Mouse (Mus musculus) hindbrain, embryonic 11.5 days (tissue): ENCODE measurements around the gene Zfp628. TPM values are rescaled to one million over a fixed set of nuclear protein-coding genes. Genes with fewer than 3 reads are reported as not detected.

Source experiments
- ATAC-seq: fragments of 200-750 bp; cut with Nextera tagmentation; 2 replicates; pipeline ENCODE4 v1.8.0; 2017; ENCODE audit warnings: mild to moderate bottlenecking, moderate TSS enrichment, moderate library complexity; ENCODE audit not compliant: low FRiP score
- DNase-seq: peaks from one replicate; pipeline ENCODE4 v3.0.0-alpha.2; 2015; ENCODE audit warnings: low spot score
- H3K27ac ChIP-seq: fragments of 300-500 bp; sonication (generic); 2 replicates; pipeline ENCODE4 v1.5.1; 2014; ENCODE audit warnings: mild to moderate bottlenecking, low read depth, low read length
- H3K27me3 ChIP-seq: fragments of 300-500 bp; sonication (generic); 2 replicates; pipeline ENCODE4 v1.6.1; 2014; ENCODE audit warnings: mild to moderate bottlenecking, low read length, moderate library complexity, mixed read lengths; ENCODE audit not compliant: control insufficient read depth, insufficient read depth
- H3K36me3 ChIP-seq: fragments of 300-500 bp; sonication (generic); 2 replicates; pipeline ENCODE4 v1.6.1; 2014; ENCODE audit warnings: mild to moderate bottlenecking, low read length, moderate library complexity, mixed read lengths; ENCODE audit not compliant: control insufficient read depth, insufficient read depth
- H3K4me1 ChIP-seq: fragments of 300-500 bp; sonication (generic); replicated peaks from 2 replicates; pipeline ENCODE4 v1.6.1; 2014; ENCODE audit warnings: low read length, mixed read lengths; ENCODE audit not compliant: control insufficient read depth, insufficient read depth
- H3K4me2 ChIP-seq: fragments of 300-500 bp; sonication (generic); replicated peaks from 2 replicates; pipeline ENCODE4 v1.6.1; 2014; ENCODE audit warnings: mild to moderate bottlenecking, low read depth, low read length
- H3K4me3 ChIP-seq: fragments of 300-500 bp; sonication (generic); 2 replicates; pipeline ENCODE4 v1.5.1; 2014; ENCODE audit warnings: low read depth, low read length
- H3K9ac ChIP-seq: fragments of 300-500 bp; sonication (generic); 2 replicates; pipeline ENCODE4 v1.6.1; 2014; ENCODE audit warnings: low read depth, low read length
- H3K9me3 ChIP-seq: fragments of 300-500 bp; sonication (generic); 2 replicates; pipeline ENCODE4 v1.6.1; 2016; ENCODE audit warnings: low read length; ENCODE audit not compliant: control insufficient read depth
- WGBS: fragments of 180-500 bp; shearing (Covaris S2); extraction: QIAGEN DNeasy Blood & Tissue Kit; methylation state at CpG from one replicate; pipeline ENCODE4 v1.1.7; 2014; 5-methylcytosine and 5-hydroxymethylcytosine counted together
- polyA plus RNA-seq: library from polyadenylated mRNA; unstranded; fragments of >200 nt; fragmentation: Nextera tagmentation; extraction: Ambion mirVana; gene quantifications from 2 replicates; pipeline ENCODE4 v1.2.1, GENCODE M21; 2014

Gene Zfp628
- polyA plus RNA-seq, 1 experiment from 2014 or later, result 4.2 TPM

GRCm38 (mm10) chr7:4920976-4921823 is 6.2 kb downstream of the Zfp628 start:
- no peaks in the 10 kb centered on the region for H3K9me3 ChIP-seq
- H3K27me3 ChIP-seq, result no peaks in the 10 kb centered on the region
- no peak overlapping the region for H3K4me3 ChIP-seq
- no peak overlapping the region for H3K9ac ChIP-seq
- no peak for DNase-seq
- H3K4me2 ChIP-seq, result 0 out of 2 replicates have a peak overlapping the region, but pooled peaks have one; percentile 3
- H3K4me1 ChIP-seq, result peaks cover 33% of the 10 kb centered on the region
- WGBS, result 62% methylated on average over 23 of the region's 23 CpGs
- H3K36me3 ChIP-seq, result 0 out of 2 replicates have a peak, but pooled peaks cover 7% of the 10 kb centered on the region
- ATAC-seq, result no peak
- H3K27ac ChIP-seq, result peak overlapping the region; percentile 93

GRCm38 (mm10) chr7:4921824-4922482 is 6.9 kb downstream of the Zfp628 start, which contains the start of gene Nat14:
TSS of gene Nat14 (plus strand) at chr7:4922028.
- Histone ChIP-seq H3K4me1 (peaks cover 29% of the 10 kb centered on the region), H3K4me3 (peak within 1 kb of the TSS; percentile 34), H3K27me3 (no peaks in the 10 kb centered on the region), H3K36me3 (0 out of 2 replicates have a peak, but pooled peaks cover 7% of the 10 kb centered on the region), H3K9ac (peak within 1 kb of the TSS; percentile 55), H3K9me3 (no peaks in the 10 kb centered on the region), H3K27ac (peak within 1 kb of the TSS; percentile 93), H3K4me2 (peak within 1 kb of the TSS; percentile 84)
- 38% methylated on average over 8 of the region's 8 CpGs for WGBS
- DNase-seq (no peak), ATAC-seq (no peak)

- H3K4me3 ChIP-seq, result peak overlapping the region; percentile 34
- H3K4me2 ChIP-seq, result peak overlapping the region; percentile 84
- 0% methylated on average over 14 of the region's 14 CpGs for WGBS
- no peaks in the 10 kb centered on the region for H3K9me3 ChIP-seq
- ATAC-seq (peak; percentile 79), DNase-seq (peak; percentile 92)
- H3K36me3 ChIP-seq, result 0 out of 2 replicates have a peak, but pooled peaks cover 7% of the 10 kb centered on the region
- H3K4me1 ChIP-seq, result peaks cover 29% of the 10 kb centered on the region
- H3K27ac ChIP-seq, result peak overlapping the region; percentile 93
- peak overlapping the region; percentile 55 for H3K9ac ChIP-seq
- no peaks in the 10 kb centered on the region for H3K27me3 ChIP-seq
These were observed 7.5 kb downstream of the Zfp628 start for GRCm38 (mm10) chr7:4922508-4922907.

GRCm38 (mm10) chr7:4922931-4923565 is 8.0 kb downstream of the Zfp628 start:
- H3K4me1 ChIP-seq, result peaks cover 29% of the 10 kb centered on the region
- 0 out of 2 replicates have a peak, but pooled peaks cover 7% of the 10 kb centered on the region for H3K36me3 ChIP-seq
- peak; percentile 59 for ATAC-seq
- peak overlapping the region; percentile 84 for H3K4me2 ChIP-seq
- H3K9me3 ChIP-seq, result no peaks in the 10 kb centered on the region
- under 1% methylated on average over 14 of the region's 14 CpGs for WGBS
- no peaks in the 10 kb centered on the region for H3K27me3 ChIP-seq
- peak overlapping the region; percentile 55 for H3K9ac ChIP-seq
- peak; percentile 91 for DNase-seq
- H3K4me3 ChIP-seq, result peak overlapping the region; percentile 34
- H3K27ac ChIP-seq, result peak overlapping the region; percentile 93

- 6% methylated on average over 37 of the region's 37 CpGs for WGBS
- H3K9me3 ChIP-seq, result no peaks in the 10 kb centered on the region
- no peaks in the 10 kb centered on the region for H3K27me3 ChIP-seq
- peak; percentile 63 for DNase-seq
- peak overlapping the region; percentile 55 for H3K9ac ChIP-seq
- peaks cover 29% of the 10 kb centered on the region for H3K4me1 ChIP-seq
- H3K4me2 ChIP-seq, result peak overlapping the region; percentile 84
- ATAC-seq, result no peak
- peak overlapping the region; percentile 93 for H3K27ac ChIP-seq
- H3K4me3 ChIP-seq, result peak overlapping the region; percentile 34
- 0 out of 2 replicates have a peak, but pooled peaks cover 3% of the 10 kb centered on the region for H3K36me3 ChIP-seq
These were observed 8.8 kb downstream of the Zfp628 start for GRCm38 (mm10) chr7:4923586-4924364.

GRCm38 (mm10) chr7:4924483-4924882 is 9.5 kb downstream of the Zfp628 start:
- peaks cover 29% of the 10 kb centered on the region for H3K4me1 ChIP-seq
- WGBS, result 9% methylated on average over 4 of the region's 4 CpGs
- ATAC-seq, result no peak
- peak overlapping the region; percentile 34; the same call in 1 of the 2 replicates for H3K4me3 ChIP-seq
- no peak for DNase-seq
- H3K9ac ChIP-seq, result peak overlapping the region; percentile 55; the same call in 1 of the 2 replicates
- no peaks in the 10 kb centered on the region for H3K9me3 ChIP-seq
- H3K36me3 ChIP-seq, result no peaks in the 10 kb centered on the region
- peak overlapping the region; percentile 93 for H3K27ac ChIP-seq
- H3K4me2 ChIP-seq, result peak overlapping the region; percentile 84; the same call in 1 of the 2 replicates
- no peaks in the 10 kb centered on the region for H3K27me3 ChIP-seq

GRCm38 (mm10) chr7:4924891-4925301 is 9.9 kb downstream of the Zfp628 start:
- Histone ChIP-seq H3K9ac (0 out of 2 replicates have a peak overlapping the region, but pooled peaks have one; percentile 42), H3K4me2 (0 out of 2 replicates have a peak overlapping the region, but pooled peaks have one; percentile 0)
- DNase-seq, result peak; percentile 41

More at GRCm38 (mm10) chr7:4924891-4925301, 9.9 kb downstream of the Zfp628 start:
- Histone ChIP-seq H3K27ac (peak overlapping the region; percentile 93), H3K27me3 (no peaks in the 10 kb centered on the region), H3K9me3 (no peaks in the 10 kb centered on the region), H3K4me1 (peaks cover 29% of the 10 kb centered on the region), H3K4me3 (no peak overlapping the region), H3K36me3 (no peaks in the 10 kb centered on the region)
- no peak for ATAC-seq
- WGBS, result 8% methylated on average over 3 of the region's 4 CpGs
